Mouse (Mus musculus) brain, embryonic 18.5 days (tissue): Measurements from ENCODE around the gene Uts2b.

Source experiments
- DNase-seq: peaks from one replicate; pipeline ENCODE4 v3.0.0-alpha.2; 2012; ENCODE audit warnings: low read depth, low spot score

Gene Uts2b

DNA sequence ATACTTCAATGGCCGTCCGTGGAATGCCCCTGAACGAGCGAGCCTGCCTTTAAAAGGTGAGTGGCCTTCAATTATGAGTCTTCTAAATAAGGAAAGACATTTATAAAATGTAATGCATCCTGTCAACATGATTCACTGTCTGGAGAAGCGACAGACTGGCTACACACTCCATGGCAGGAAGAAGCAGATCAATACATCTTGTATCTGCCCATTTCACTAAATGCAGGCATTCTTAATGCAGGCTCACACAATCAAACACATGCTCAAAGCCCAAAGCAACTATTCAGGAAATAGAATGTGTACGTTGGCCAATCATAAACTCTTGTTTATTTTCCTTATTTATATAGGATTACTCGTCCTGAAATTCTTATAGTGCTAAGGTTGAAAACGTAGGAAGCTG lies at the start of gene Uts2b:
Gene Uts2b, minus strand, starts transcription at position 49 of the 400 bp plus-strand sequence.
- DNase-seq = no peak

GRCm38 (mm10) chr16:27417632-27418031 lies 47.6 kb upstream of the Uts2b start:
- no peak for DNase-seq

DNA sequence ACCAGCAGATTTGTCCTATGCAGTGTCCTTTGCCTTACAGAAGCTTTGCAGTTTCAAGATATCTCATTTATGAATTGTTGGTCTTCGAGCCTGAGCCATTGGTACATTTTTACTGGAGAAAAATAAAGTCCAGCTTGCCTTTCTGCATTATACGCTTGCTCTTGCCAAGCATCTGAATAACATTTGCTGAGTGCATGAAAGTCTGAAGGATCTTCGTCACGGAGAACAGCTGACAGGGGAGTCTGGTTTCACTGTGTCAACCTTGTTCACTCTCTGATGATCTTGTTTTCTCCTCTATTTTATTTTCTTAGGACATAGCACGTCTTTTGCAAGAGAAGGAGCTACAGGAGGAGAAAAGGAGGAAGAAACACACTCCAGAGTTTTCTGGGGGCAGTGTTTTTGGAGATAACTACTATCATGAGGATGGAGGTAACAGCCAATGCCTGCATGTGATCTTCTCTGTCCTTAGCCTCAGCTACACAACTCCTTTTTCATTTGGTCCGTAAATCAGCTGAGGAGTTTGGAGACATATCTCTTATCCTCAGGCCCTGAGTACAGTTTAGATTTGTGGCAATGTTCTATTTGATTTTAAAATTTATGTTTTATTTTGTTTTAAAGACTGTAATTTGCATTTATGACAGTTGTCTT lies 47.0 kb upstream of the Uts2b start:
- DNase-seq = no peak

GRCm38 (mm10) chr16:27404107-27404506 lies 34.1 kb upstream of the Uts2b start:
- no peak for DNase-seq

- DNase-seq = no peak
Measured at GRCm38 (mm10) chr16:27401579-27401978, 31.5 kb upstream of the Uts2b start.

GRCm38 (mm10) chr16:27399719-27400253 lies 29.7 kb upstream of the Uts2b start:
- DNase-seq = no peak

DNA sequence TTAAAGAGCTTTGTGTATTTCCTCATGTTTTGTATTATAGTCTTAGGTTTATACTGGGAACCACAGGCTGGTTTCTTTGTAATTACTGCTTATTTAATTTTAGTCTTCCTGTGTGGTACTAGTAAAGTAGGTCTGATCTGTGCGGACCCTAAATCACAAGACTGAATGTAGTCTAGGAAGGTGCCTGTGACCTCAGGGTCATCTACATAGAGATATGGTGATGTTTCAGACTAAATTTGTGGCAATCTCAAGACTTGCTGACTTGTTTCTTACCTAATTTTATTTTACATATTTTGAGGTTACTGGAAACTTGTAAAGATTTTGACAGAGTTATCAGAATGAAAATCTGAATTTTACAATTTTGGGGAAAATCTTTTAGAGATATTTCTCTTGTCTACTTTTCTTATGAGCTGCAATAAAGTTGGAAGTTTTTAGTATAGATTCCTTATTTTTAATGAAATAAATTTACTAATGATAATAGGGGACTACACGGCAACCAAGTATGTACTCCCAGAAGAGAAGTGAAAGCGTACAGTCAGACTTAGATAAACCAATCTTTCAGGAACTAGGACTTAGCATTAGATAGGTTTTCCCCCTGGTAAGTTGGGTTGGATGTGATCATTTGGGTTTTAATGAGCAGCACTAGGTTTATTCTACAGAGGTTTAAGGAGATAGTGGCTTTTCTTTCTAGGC lies 29.1 kb upstream of the Uts2b start:
- no peak for DNase-seq

- DNase-seq = no peak
Measured at GRCm38 (mm10) chr16:27396951-27397350, 26.9 kb upstream of the Uts2b start.

- DNase-seq = no peak
Measured at GRCm38 (mm10) chr16:27395251-27396037, 25.4 kb upstream of the Uts2b start.

DNA sequence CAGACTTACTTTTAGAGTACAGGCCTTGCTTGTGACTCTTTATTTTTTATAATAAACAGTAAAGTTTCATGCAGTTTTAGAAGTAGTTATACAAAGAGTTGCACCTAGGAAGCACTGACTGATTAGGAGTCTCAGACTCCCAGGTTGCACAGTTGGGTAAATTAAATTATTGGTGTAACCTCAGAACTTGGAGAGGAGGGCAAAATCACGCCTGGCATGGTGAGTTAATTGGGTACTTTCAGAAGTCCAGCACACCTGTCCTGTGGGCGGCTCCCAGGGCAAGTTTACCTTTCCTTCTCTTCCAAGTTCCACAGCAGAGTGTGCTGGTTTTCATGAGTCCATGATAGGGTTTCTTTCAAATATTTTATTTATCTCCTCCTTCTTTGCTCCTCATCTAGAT lies 21.8 kb upstream of the Uts2b start:
- DNase-seq = no peak

DNA sequence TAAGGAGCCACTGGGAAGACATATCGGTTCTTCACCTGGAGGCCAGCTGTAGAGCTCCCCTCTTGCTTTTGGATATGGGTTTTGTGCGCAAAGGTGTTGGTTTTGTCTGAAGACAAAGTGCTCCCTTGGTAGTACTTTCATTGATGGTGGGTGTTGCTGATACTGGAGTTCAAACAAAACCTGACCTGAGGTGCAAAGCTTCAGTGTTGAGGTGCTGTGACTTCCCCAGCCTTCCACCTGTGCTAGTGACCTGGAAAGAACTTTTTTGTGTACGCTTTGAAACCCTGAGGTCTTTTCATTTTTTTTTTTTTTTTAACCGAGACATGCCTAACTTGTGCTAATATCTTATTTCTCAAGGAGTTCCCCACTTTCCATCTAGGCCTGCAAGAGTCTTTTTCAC lies 20.3 kb upstream of the Uts2b start:
- DNase-seq = no peak

DNA sequence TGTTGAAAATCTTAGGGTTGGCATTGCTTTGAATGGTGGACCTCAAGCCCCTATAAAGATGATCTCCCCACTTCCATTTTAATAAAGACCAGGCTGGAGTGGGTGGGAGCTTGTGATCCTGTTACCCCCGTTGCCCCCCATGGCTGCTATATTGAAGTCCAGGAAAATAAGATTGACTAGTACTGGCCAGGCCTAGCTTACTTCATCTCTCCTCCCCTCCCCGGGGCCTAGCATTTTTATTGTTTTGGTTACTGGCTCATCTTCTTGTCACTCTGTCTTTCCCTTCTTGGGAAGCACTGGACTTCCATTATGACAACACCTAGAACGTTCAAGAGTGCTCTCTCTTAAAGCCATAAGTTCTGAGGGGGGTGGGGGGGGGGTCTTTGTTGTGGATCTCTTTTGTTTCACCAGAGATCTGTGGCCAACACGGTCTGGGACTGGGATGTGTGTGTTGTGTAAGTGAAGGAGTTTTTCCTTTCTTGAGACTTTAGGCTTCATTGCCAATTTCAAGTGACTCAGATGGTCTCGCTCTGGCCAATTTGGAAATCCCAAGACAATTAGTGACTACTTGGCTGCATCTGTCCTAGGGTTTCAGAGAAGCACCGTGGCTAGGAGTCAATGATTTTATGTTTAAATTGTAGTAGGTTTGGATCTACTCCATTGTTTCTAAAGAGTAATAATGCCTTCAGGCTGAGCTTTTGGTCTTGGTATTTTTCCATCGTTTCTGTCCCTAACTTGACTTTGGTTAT lies 19.7 kb upstream of the Uts2b start:
- DNase-seq = no peak

DNA sequence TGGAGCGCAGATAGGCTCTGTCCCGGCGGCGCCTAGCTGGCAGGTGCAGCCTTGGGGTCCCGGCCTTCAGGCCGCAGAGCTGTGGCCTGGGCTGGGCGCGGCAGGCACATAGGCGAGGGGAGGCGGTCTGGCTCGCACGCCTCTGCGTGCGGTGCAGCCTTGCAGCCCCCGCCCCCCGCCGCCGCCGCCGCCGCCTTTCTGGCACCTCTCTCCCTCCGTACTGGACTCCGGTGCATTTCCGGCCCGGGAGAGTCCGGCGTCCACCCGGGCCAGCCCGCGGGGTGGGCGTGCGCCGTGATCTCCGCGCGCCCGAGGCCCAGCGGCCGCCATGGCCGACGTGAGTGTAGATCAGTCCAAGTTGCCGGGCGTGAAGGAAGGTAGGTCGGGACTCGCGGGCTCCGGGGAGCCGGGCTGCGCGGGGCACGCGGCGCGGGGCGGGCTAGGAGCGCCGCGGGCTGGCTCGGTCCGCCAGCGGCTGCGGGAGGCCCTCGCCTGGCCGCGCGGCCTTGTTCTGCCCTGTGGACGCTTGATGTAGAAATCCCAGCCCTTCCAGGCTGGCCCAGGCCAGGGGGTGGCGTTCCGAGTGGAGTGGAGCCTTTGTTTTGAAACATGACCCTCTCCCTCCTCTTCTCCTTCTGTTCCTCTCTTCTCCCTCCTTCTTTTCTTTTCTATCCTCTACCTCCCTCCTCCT lies 18.9 kb upstream of the Uts2b start, which contains the start of gene Ccdc50:
Gene Ccdc50, plus strand, starts transcription at position 109 of the 691 bp plus-strand sequence.
- DNase-seq = no peak

- no peak for DNase-seq
Measured at GRCm38 (mm10) chr16:27387634-27388611, 17.9 kb upstream of the Uts2b start.

- no peak for DNase-seq
Measured at GRCm38 (mm10) chr16:27386850-27387407, 16.9 kb upstream of the Uts2b start.

GRCm38 (mm10) chr16:27385649-27386048 lies 15.6 kb upstream of the Uts2b start:
- DNase-seq = no peak

- no peak for DNase-seq
Measured at GRCm38 (mm10) chr16:27384893-27385603, 15.0 kb upstream of the Uts2b start.

DNA sequence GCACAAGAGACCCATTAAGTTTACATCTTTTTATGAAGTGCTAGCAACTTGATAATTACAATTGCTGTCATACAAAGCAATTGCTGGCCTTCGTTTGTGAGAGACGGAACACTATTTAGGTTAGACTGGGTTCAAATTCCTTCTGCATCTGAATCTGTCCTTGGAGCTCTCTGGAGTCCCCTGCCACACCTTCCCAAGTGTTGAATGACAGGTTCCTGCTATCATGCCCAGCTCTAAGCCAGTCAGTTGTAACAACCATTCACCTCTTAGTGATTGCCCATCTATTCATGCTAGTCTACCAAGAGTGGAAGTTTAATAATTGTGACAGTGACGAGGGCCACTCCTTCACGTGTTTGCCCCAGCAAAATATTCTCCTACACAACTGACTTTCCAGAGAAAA lies 12.2 kb upstream of the Uts2b start:
- no peak for DNase-seq

- no peak for DNase-seq
Measured at GRCm38 (mm10) chr16:27376556-27376955, 6.5 kb upstream of the Uts2b start.
